Mouse (Mus musculus) Patski (cell line): ENCODE results near the gene Scg2. TPM values are rescaled to one million over a fixed set of nuclear protein-coding genes. Genes with fewer than 3 reads are reported as not detected.

Source experiments
- ATAC-seq: fragments of 100-300 bp; one replicate; pipeline ENCODE4 v1.8.0; 2021
- CTCF ChIA-PET: fragments of 350-600 bp; sonication (Branson Sonifier 250); formaldehyde crosslinking; loops from one replicate; lab custom pipeline; 2022; ENCODE audit warnings: inconsistent platforms; lab: Charles Lee
- POLR2A ChIA-PET: fragments of 350-600 bp; sonication (Branson Sonifier 250); formaldehyde crosslinking; loops from one replicate; lab custom pipeline; 2022; ENCODE audit warnings: antibody characterized with exemption, inconsistent platforms; lab: Charles Lee
- DNase-seq: peaks from one replicate; pipeline ENCODE4 v3.0.0-alpha.2; 2011; ENCODE audit warnings: low read depth, low spot score
- H3K27me3 ChIP-seq: fragments of 371-371 bp; one replicate; pipeline ENCODE4 v1.5.1; 2021
- CTCF ChIP-seq: fragments of 100-300 bp; IDR thresholded peaks from one replicate; pipeline ENCODE4 v1.5.1; 2021
- in situ Hi-C: fragments of 300-500 bp; cut with MboI; formaldehyde crosslinking; loops from 3 replicates; pipeline ENCODE4 v1.11.1; 2018; ENCODE audit warnings: low pct_unique_long_range_greater_than_20kb, mixed read lengths
- polyA plus RNA-seq: library from polyadenylated mRNA; unstranded; gene quantifications from one replicate; pipeline ENCODE4 v1.2.3, GENCODE M21; 2021

Scg2 gene
- polyA plus RNA-seq: 4.6 TPM

GRCm38 (mm10) chr1:79439609-79440308 is at the start of gene Scg2:
TSS of gene Scg2 (minus strand) at chr1:79440120.
- H3K27me3 ChIP-seq: peaks cover 4% of the 10 kb centered on the region
- TF ChIP-seq CTCF: peak; percentile 72
- ChIA-PET POLR2A (no interaction called here), CTCF (interaction anchor here (1.0 to 1.2 kb wide), 2 partner anchors 12 to 586 kb away, joined by 3 to 5 read pairs; no protein-coding TSS in a partner anchor)
- ATAC-seq (peak; percentile 93), DNase-seq (peak; percentile 65)
- in situ Hi-C loops: loop anchor here (10.0 kb wide), 1 partner anchor 715 kb away; no protein-coding TSS in a partner anchor

GRCm38 (mm10) chr1:79485546-79485945 is 45.6 kb upstream of the Scg2 start:
- POLR2A ChIA-PET: no interaction called here

GRCm38 (mm10) chr1:79470856-79471255 is 30.9 kb upstream of the Scg2 start:
- POLR2A ChIA-PET: no interaction called here
- no peak for TF ChIP-seq CTCF
- in situ Hi-C loops: no loop called here
- DNase-seq (peak; percentile 57), ATAC-seq (peak; percentile 90)
- CTCF ChIA-PET: no interaction called here
- no peaks in the 10 kb centered on the region for H3K27me3 ChIP-seq

More at GRCm38 (mm10) chr1:79485546-79485945, 45.6 kb upstream of the Scg2 start:
- CTCF ChIA-PET: no interaction called here
- in situ Hi-C loops: no loop called here
- no peak for TF ChIP-seq CTCF
- ATAC-seq: no peak
- DNase-seq: no peak
- H3K27me3 ChIP-seq: no peaks in the 10 kb centered on the region

GRCm38 (mm10) chr1:79469871-79470270 is 30.0 kb upstream of the Scg2 start:
- POLR2A ChIA-PET: no interaction called here
- ATAC-seq (no peak), DNase-seq (no peak)
- CTCF ChIA-PET: no interaction called here
- in situ Hi-C loops: no loop called here
- no peaks in the 10 kb centered on the region for H3K27me3 ChIP-seq
- TF ChIP-seq CTCF: no peak

- POLR2A ChIA-PET: no interaction called here
- CTCF ChIA-PET: no interaction called here
- in situ Hi-C loops: no loop called here
- no peaks in the 10 kb centered on the region for H3K27me3 ChIP-seq
- no peak for TF ChIP-seq CTCF
- no peak for ATAC-seq
- DNase-seq: no peak
These were observed 26.7 kb upstream of the Scg2 start for GRCm38 (mm10) chr1:79466585-79466984.

- ChIA-PET CTCF (no interaction called here), POLR2A (no interaction called here)
- ATAC-seq: no peak
- TF ChIP-seq CTCF: no peak
- no peaks in the 10 kb centered on the region for H3K27me3 ChIP-seq
- no peak for DNase-seq
- in situ Hi-C loops: no loop called here
These were observed 18.6 kb upstream of the Scg2 start for GRCm38 (mm10) chr1:79458558-79458957.

- in situ Hi-C loops: no loop called here
- no peak for TF ChIP-seq CTCF
- ChIA-PET CTCF (no interaction called here), POLR2A (no interaction called here)
- H3K27me3 ChIP-seq: no peaks in the 10 kb centered on the region
- ATAC-seq: no peak
- no peak for DNase-seq
These were observed 14.2 kb upstream of the Scg2 start for GRCm38 (mm10) chr1:79454164-79454563.

- POLR2A ChIA-PET: interaction anchor here (0.6 kb wide), 1 partner anchor 16 kb away, joined by 3 read pairs; no protein-coding TSS in a partner anchor
- ATAC-seq (no peak), DNase-seq (no peak)
- in situ Hi-C loops: no loop called here
- CTCF ChIA-PET: interaction anchor here (1.1 to 1.5 kb wide), 2 partner anchors 10 to 29 kb away, joined by 3 read pairs; no protein-coding TSS in a partner anchor
- no peaks in the 10 kb centered on the region for H3K27me3 ChIP-seq
- no peak for TF ChIP-seq CTCF
These were observed 12.4 kb upstream of the Scg2 start for GRCm38 (mm10) chr1:79452339-79452738.

- no peaks in the 10 kb centered on the region for H3K27me3 ChIP-seq
- no peak for DNase-seq
- ChIA-PET POLR2A (no interaction called here), CTCF (no interaction called here)
- ATAC-seq: no peak
- TF ChIP-seq CTCF: no peak
- in situ Hi-C loops: no loop called here
These were observed 10.6 kb upstream of the Scg2 start for GRCm38 (mm10) chr1:79450343-79451021.

GRCm38 (mm10) chr1:79449943-79450342 is 10.0 kb upstream of the Scg2 start:
- no peak for TF ChIP-seq CTCF
- ChIA-PET CTCF (no interaction called here), POLR2A (no interaction called here)
- ATAC-seq (no peak), DNase-seq (no peak)
- no peaks in the 10 kb centered on the region for H3K27me3 ChIP-seq
- in situ Hi-C loops: no loop called here

GRCm38 (mm10) chr1:79445586-79445985 is 5.7 kb upstream of the Scg2 start:
- in situ Hi-C loops: no loop called here
- POLR2A ChIA-PET: no interaction called here
- DNase-seq: no peak
- CTCF ChIA-PET: interaction anchor here (1.2 kb wide), 1 partner anchor 9 kb away, joined by 3 read pairs; no protein-coding TSS in a partner anchor
- H3K27me3 ChIP-seq: no peaks in the 10 kb centered on the region
- TF ChIP-seq CTCF: no peak
- no peak for ATAC-seq
